Mouse (Mus musculus): Measurements from ENCODE around the gene Prss40. TPM values are rescaled to one million over a fixed set of nuclear protein-coding genes. Genes with fewer than 3 reads are reported as not detected.
A peak's percentile ranks its signal among the peaks of the same experiment; 100 is the strongest.

Prss40 gene
- polyA plus RNA-seq, 1 experiment from 2014 or later = not detected

- Histone ChIP-seq H3K9ac (ENCODE audit: low read length) (no peak overlapping the region), H3K4me1 (replicated peaks; ENCODE audit: control insufficient read depth, insufficient read depth, low read length) (no peaks in the 10 kb centered on the region), H3K27me3 (replicated peaks; ENCODE audit: control insufficient read depth, insufficient read depth, low read length) (peaks cover 32% of the 10 kb centered on the region), H3K36me3 (ENCODE audit: control insufficient read depth, insufficient read depth, low read length) (no peaks in the 10 kb centered on the region), H3K27ac (ENCODE audit: low read depth) (no peak overlapping the region), H3K9me3 (ENCODE audit: control insufficient read depth, low read length) (no peaks in the 10 kb centered on the region), H3K4me2 (ENCODE audit: low read length) (peak overlapping the region; percentile 55), H3K4me3 (ENCODE audit: low read depth, low read length) (peak overlapping the region; percentile 27; the same call in 1 of the 2 replicates)
- DNase-seq (ENCODE audit: low spot score) (no peak), ATAC-seq (replicated peaks; ENCODE audit: low FRiP score, low TSS enrichment, low read depth) (peak; percentile 33; the same call in 1 of the 2 replicates)
- WGBS = under 1% methylated on average over 15 of the region's 18 CpGs
These were observed 19.1 kb upstream of the Prss40 start for GRCm38 (mm10) chr1:34579782-34580356.

- peak; percentile 97 for DNase-seq (ENCODE audit: low spot score)
- under 1% methylated on average over 50 of the region's 53 CpGs for WGBS
- Histone ChIP-seq H3K4me3 (ENCODE audit: low read depth, low read length) (peak within 1 kb of the TSS; percentile 27), H3K27ac (ENCODE audit: low read depth) (no peak within 1 kb of the TSS), H3K9me3 (ENCODE audit: control insufficient read depth, low read length) (no peaks in the 10 kb centered on the region), H3K9ac (ENCODE audit: low read length) (no peak within 1 kb of the TSS), H3K4me2 (ENCODE audit: low read length) (peak within 1 kb of the TSS; percentile 55), H3K36me3 (ENCODE audit: control insufficient read depth, insufficient read depth, low read length) (no peaks in the 10 kb centered on the region), H3K27me3 (replicated peaks; ENCODE audit: control insufficient read depth, insufficient read depth, low read length) (peaks cover 32% of the 10 kb centered on the region), H3K4me1 (replicated peaks; ENCODE audit: control insufficient read depth, insufficient read depth, low read length) (no peaks in the 10 kb centered on the region)
- peak; percentile 92 for ATAC-seq (replicated peaks; ENCODE audit: low FRiP score, low TSS enrichment, low read depth)
These were observed 18.4 kb upstream of the Prss40 start, which contains the start of gene Amer3 for GRCm38 (mm10) chr1:34578851-34579781. Gene Amer3, plus strand, starts transcription at chr1:34579657.

- Histone ChIP-seq H3K27ac (ENCODE audit: low read depth) (no peak overlapping the region), H3K27me3 (replicated peaks; ENCODE audit: control insufficient read depth, insufficient read depth, low read length) (peaks cover 10% of the 10 kb centered on the region), H3K9me3 (ENCODE audit: control insufficient read depth, low read length) (no peaks in the 10 kb centered on the region), H3K4me3 (ENCODE audit: low read depth, low read length) (no peak overlapping the region), H3K9ac (ENCODE audit: low read length) (no peak overlapping the region), H3K4me2 (ENCODE audit: low read length) (no peak overlapping the region), H3K36me3 (ENCODE audit: control insufficient read depth, insufficient read depth, low read length) (no peaks in the 10 kb centered on the region), H3K4me1 (replicated peaks; ENCODE audit: control insufficient read depth, insufficient read depth, low read length) (no peaks in the 10 kb centered on the region)
- 82% methylated on average over 6 of the region's 6 CpGs for WGBS
- DNase-seq (ENCODE audit: low spot score) (peak; percentile 35), ATAC-seq (replicated peaks; ENCODE audit: low FRiP score, low TSS enrichment, low read depth) (no peak)
These were observed 12.5 kb upstream of the Prss40 start for GRCm38 (mm10) chr1:34573221-34573620.

- Histone ChIP-seq H3K36me3 (ENCODE audit: control insufficient read depth, insufficient read depth, low read length) (no peaks in the 10 kb centered on the region), H3K4me2 (ENCODE audit: low read length) (no peak overlapping the region), H3K9me3 (ENCODE audit: control insufficient read depth, low read length) (no peaks in the 10 kb centered on the region), H3K27me3 (replicated peaks; ENCODE audit: control insufficient read depth, insufficient read depth, low read length) (no peaks in the 10 kb centered on the region), H3K4me3 (ENCODE audit: low read depth, low read length) (no peak overlapping the region), H3K9ac (ENCODE audit: low read length) (no peak overlapping the region), H3K27ac (ENCODE audit: low read depth) (no peak overlapping the region), H3K4me1 (replicated peaks; ENCODE audit: control insufficient read depth, insufficient read depth, low read length) (no peaks in the 10 kb centered on the region)
- no peak for DNase-seq (ENCODE audit: low spot score)
- ATAC-seq (replicated peaks; ENCODE audit: low FRiP score, low TSS enrichment, low read depth) = no peak
- WGBS = 71% methylated on average over 6 of the region's 6 CpGs
These were observed 10.7 kb upstream of the Prss40 start for GRCm38 (mm10) chr1:34571431-34571830.

- Histone ChIP-seq H3K4me3 (ENCODE audit: low read depth, low read length) (no peak overlapping the region), H3K9ac (ENCODE audit: low read length) (no peak overlapping the region), H3K27ac (ENCODE audit: low read depth) (no peak overlapping the region), H3K4me2 (ENCODE audit: low read length) (no peak overlapping the region), H3K27me3 (replicated peaks; ENCODE audit: control insufficient read depth, insufficient read depth, low read length) (no peaks in the 10 kb centered on the region), H3K4me1 (replicated peaks; ENCODE audit: control insufficient read depth, insufficient read depth, low read length) (no peaks in the 10 kb centered on the region), H3K9me3 (ENCODE audit: control insufficient read depth, low read length) (no peaks in the 10 kb centered on the region), H3K36me3 (ENCODE audit: control insufficient read depth, insufficient read depth, low read length) (no peaks in the 10 kb centered on the region)
- 93% methylated on average over 2 of the region's 2 CpGs for WGBS
- DNase-seq (ENCODE audit: low spot score) (no peak), ATAC-seq (replicated peaks; ENCODE audit: low FRiP score, low TSS enrichment, low read depth) (no peak)
These were observed 9.1 kb upstream of the Prss40 start for GRCm38 (mm10) chr1:34569876-34570275.

- no peak overlapping the region for H3K4me3 ChIP-seq (ENCODE audit: low read depth, low read length)
- no peaks in the 10 kb centered on the region for H3K9me3 ChIP-seq (ENCODE audit: control insufficient read depth, low read length)
- H3K27ac ChIP-seq (ENCODE audit: low read depth) = no peak overlapping the region
- DNase-seq (ENCODE audit: low spot score) (no peak), ATAC-seq (replicated peaks; ENCODE audit: low FRiP score, low TSS enrichment, low read depth) (no peak)
- H3K4me2 ChIP-seq (ENCODE audit: low read length) = no peak overlapping the region
- H3K36me3 ChIP-seq (ENCODE audit: control insufficient read depth, insufficient read depth, low read length) = no peaks in the 10 kb centered on the region
- H3K27me3 ChIP-seq (replicated peaks; ENCODE audit: control insufficient read depth, insufficient read depth, low read length) = no peaks in the 10 kb centered on the region
- WGBS = 97% methylated on average over 2 of the region's 2 CpGs
- no peaks in the 10 kb centered on the region for H3K4me1 ChIP-seq (replicated peaks; ENCODE audit: control insufficient read depth, insufficient read depth, low read length)
- no peak overlapping the region for H3K9ac ChIP-seq (ENCODE audit: low read length)
These were observed 7.4 kb upstream of the Prss40 start for GRCm38 (mm10) chr1:34568120-34568519.

GRCm38 (mm10) chr1:34564383-34565045 is 3.8 kb upstream of the Prss40 start:
- Histone ChIP-seq H3K9ac (ENCODE audit: low read length) (no peak overlapping the region), H3K4me2 (ENCODE audit: low read length) (no peak overlapping the region), H3K27me3 (replicated peaks; ENCODE audit: control insufficient read depth, insufficient read depth, low read length) (no peaks in the 10 kb centered on the region), H3K36me3 (ENCODE audit: control insufficient read depth, insufficient read depth, low read length) (no peaks in the 10 kb centered on the region), H3K9me3 (ENCODE audit: control insufficient read depth, low read length) (no peaks in the 10 kb centered on the region), H3K4me1 (replicated peaks; ENCODE audit: control insufficient read depth, insufficient read depth, low read length) (no peaks in the 10 kb centered on the region), H3K27ac (ENCODE audit: low read depth) (no peak overlapping the region), H3K4me3 (ENCODE audit: low read depth, low read length) (no peak overlapping the region)
- ATAC-seq (replicated peaks; ENCODE audit: low FRiP score, low TSS enrichment, low read depth) (no peak), DNase-seq (ENCODE audit: low spot score) (no peak)
- 81% methylated on average over 8 of the region's 8 CpGs for whole genome bisulfite sequencing

GRCm38 (mm10) chr1:34554275-34554674 is 6.5 kb downstream of the Prss40 start:
- WGBS = 88% methylated on average over 7 of the region's 7 CpGs
- DNase-seq (ENCODE audit: low spot score) (no peak), ATAC-seq (replicated peaks; ENCODE audit: low FRiP score, low TSS enrichment, low read depth) (no peak)
- no peaks in the 10 kb centered on the region for H3K36me3 ChIP-seq (ENCODE audit: control insufficient read depth, insufficient read depth, low read length)
- H3K27ac ChIP-seq (ENCODE audit: low read depth) = no peak overlapping the region
- H3K27me3 ChIP-seq (replicated peaks; ENCODE audit: control insufficient read depth, insufficient read depth, low read length) = no peaks in the 10 kb centered on the region
- H3K4me2 ChIP-seq (ENCODE audit: low read length) = no peak overlapping the region
- no peak overlapping the region for H3K9ac ChIP-seq (ENCODE audit: low read length)
- H3K4me1 ChIP-seq (replicated peaks; ENCODE audit: control insufficient read depth, insufficient read depth, low read length) = no peaks in the 10 kb centered on the region
- no peak overlapping the region for H3K4me3 ChIP-seq (ENCODE audit: low read depth, low read length)
- no peaks in the 10 kb centered on the region for H3K9me3 ChIP-seq (ENCODE audit: control insufficient read depth, low read length)

Data from intestine, embryonic 14.5 days (tissue).